Mouse (Mus musculus): ENCODE measurements around the gene 2410002F23Rik.

GRCm38 (mm10) chr7:44260410-44260809 lies 13.9 kb downstream of the 2410002F23Rik start:
- TF ChIP-seq MAFK (IDR thresholded peaks at IDR 0.05; ENCODE audit: insufficient read depth, low read depth, low read length) (no peak), ZNF384 (IDR thresholded peaks at IDR 0.05; ENCODE audit: low read depth, low read length) (no peak), HCFC1 (IDR thresholded peaks at IDR 0.05; ENCODE audit: borderline replicate concordance, insufficient read depth, low read length) (no peak), ZC3H11A (IDR thresholded peaks at IDR 0.05; ENCODE audit: borderline replicate concordance, low read depth, low read length) (no peak), CHD2 (IDR thresholded peaks at IDR 0.05; ENCODE audit: low read depth, low read length) (no peak)

Measured in ES-E14 (cell line).